Mouse (Mus musculus) layer of hippocampus, adult 8-10 months (tissue): ENCODE measurements around the gene Rgmb. TPM values are rescaled to one million over a fixed set of nuclear protein-coding genes. Genes with fewer than 3 reads are reported as not detected.

Experiments used
- DNase-seq, 2 experiments: peaks; one replicate each; pipeline ENCODE4 v3.0.0; 2022; ENCODE audit warnings: low spot score in 2 of 2
- total RNA-seq, 4 experiments: library from RNA; stranded (reverse); gene quantifications; 2 replicates each; pipeline ENCODE4 v1.2.4; 2022

Rgmb gene
- total RNA-seq, 4 experiments from 2014 or later: 71.9 to 79.8 (median 75.3) TPM

DNA sequence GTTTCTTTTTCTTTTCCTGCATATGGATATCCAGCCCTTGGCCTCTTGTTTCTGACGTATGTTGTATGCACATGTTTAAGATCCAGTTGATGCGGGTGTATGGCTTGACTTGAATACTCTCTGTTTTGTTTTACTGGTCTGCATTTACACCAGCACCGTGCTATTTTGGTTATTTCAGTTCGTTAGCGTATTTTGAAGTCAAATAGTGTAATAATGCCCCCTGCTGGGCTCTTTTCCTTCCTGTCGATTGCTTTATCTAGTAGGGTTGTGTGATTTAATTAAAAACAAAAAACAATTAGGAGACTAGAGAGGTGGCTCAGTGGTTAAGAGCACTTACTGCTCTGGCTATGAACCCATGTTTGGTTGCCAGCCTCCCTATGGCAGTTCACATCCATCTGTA lies 52.9 kb downstream of the Rgmb start:
- peak in 1 of 2 experiments; percentile 33 for DNase-seq

DNA sequence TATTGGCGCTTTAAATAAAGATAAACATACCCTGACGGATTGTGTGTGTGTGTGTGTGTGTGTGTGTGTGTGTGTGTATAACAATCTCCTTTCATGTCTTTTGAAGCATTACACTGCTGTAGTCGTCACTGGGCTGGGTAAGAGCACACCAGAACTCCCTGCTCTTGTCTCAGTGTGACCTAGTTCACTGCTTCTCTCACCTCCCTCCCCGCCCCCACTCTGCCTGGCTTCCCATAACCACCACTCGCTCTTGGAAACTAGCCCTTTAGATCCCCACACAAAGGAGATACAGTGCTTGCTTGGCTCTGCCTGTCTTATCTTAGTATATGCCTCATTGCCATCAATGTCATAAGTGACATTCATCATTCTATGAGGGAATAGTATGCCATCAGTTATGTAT lies 54.5 kb downstream of the Rgmb start:
- DNase-seq: no peak

DNA sequence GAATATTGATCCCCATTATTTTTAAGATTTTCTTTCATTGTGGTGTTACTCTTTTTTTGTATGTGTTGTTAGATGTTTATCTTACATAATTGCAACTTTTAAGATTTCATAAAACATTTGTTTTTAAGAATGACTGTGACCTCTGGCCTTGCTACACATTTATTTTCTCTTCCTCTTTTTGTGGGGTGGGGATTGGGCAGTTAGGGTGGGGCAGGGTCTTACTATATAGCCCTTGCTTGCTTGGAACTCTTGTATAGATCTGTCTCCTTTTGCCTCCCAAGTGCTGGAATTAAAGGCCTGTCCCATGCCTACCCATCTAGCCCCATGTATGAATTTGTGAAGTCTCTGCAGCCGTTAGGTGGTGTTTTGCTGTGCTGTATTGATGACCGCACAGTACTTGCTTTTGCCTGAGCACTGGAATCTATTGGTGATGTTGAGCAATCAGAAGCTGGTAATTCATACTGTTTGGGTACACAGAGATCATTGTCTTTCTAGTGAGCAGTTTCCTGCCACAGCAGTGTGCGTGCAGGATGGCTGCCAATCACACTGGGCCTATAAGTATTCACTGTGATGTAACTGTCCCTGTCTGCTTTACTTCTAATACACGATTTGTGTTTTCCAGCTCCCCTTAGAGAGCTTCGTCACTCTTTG lies 56.1 kb downstream of the Rgmb start:
- no peak for DNase-seq

DNA sequence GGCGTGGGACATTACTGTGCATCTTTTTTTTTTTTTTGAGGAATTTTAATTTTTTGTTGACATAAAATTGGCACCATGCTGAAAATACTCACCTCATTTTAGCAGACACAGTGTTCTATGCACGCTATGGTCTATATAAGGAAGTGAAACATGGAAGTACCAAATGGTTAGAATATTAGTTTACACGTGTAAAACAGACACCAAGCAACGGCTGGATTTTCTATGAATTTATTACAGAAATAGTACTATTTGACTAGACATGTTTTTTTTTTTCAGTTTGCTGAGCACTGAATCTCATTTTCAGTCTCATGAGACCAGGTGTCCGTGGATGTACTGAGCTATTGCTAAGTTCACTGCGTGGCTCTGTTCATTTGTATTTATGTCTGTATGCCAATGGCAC lies 56.9 kb downstream of the Rgmb start:
- DNase-seq: no peak

DNA sequence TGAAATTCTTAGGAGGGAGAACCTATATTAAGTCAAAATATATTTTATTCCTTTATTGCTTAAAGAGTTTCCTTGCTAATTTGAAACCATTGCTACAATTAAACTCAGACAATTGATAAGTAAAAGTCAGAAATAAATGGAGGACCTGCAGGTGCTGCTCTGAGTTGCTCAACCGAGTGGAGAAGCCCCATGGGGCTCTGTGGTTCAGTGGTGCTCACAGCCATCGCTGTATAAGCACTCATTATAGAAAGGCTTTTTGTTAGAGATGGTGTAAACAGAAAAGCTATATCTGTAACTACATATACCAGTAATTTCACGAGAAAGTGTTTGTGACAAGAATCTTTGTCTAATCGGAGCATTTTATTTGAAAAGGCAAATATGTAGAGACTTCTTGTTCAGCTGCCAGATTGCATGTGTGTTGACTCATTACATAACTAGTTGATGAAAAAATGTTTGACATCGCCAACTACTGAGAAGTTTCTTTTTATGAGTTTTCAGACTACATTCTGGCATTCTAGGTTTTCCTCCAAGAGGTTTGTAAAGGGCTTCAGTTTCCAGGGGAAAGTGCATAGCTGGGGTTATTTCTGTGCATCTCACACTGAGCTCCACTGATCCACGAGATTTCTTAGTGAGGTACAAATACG lies 61.6 kb downstream of the Rgmb start:
- DNase-seq: no peak

DNA sequence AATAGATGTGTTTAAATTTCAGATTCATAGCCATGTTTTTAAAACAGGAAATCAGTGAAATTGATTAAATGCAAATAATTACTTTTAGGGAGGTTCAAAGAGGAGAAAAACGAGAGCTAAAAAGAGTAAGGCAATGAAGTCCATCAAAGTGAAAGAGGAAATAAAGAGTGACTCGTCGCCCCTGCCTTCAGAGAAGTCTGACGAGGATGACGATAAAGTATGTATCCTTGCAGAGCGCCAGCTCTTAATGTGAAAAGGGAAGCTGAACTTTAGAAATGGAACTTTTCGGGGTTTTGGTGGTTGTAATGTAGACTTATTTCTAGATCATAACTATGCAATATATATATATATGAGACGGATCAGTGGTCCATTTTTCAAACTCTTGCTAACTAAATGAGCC lies 69.6 kb downstream of the Rgmb start:
- no peak for DNase-seq

Other genes starting within 250 kb of the Rgmb start
- gene Chd1, start 126.1 kb downstream of the Rgmb start, total RNA-seq: 10 to 100 TPM; 21.7 to 28.1 (median 25.8) TPM